19 mouse cellular contexts compared by ENCODE assay signal in the genomic region with DNA sequence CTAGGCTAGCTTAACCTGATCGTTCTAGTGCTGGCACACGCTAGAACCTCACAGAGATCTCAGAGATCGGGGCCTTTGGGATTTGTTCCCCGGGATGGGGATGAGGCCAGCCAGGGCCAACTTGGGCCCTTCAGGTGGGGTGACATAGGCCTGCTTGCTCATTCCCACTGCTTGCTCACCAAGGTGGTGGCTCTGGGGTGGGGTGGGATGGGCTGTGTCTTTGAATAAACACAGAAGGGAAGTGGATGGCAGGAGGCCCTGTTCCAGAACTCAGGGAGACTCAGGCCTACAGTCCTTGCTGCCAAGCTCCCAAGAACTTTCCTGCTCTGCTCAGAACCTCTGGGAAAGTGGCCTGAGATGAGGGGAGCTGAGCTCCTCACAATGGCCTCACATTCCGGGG. TPM values are rescaled to one million over a fixed set of nuclear protein-coding genes. Genes with fewer than 3 reads are reported as not detected.
DNase-seq lines count a peak whose midpoint lies in the region; ATAC-seq and TF ChIP-seq lines count a peak whose summit lies in the region.
"Had no signal": no experiment of that assay in that cellular context is flagged by ENCODE, and none has a peak within 500 bp of the region (broad histone marks: within the 10 kb centered on the region; RNA-seq: fewer than 3 reads in every experiment).

No protein-coding gene starts in this region.

- TF ChIP-seq CTCF in forebrain, postnatal 0 days (IDR thresholded peaks at IDR 0.05; ENCODE audit: low read depth), result no peak
- no peak for TF ChIP-seq CTCF in small intestine, adult 2 months (IDR thresholded peaks at IDR 0.05; ENCODE audit: extremely low read depth, insufficient read length, insufficient replicate concordance, low read depth, low read length)
- no peak for TF ChIP-seq CTCF in cerebellum, adult 2 months (IDR thresholded peaks at IDR 0.05; ENCODE audit: borderline replicate concordance, insufficient read depth, low read depth, low read length)

- TF ChIP-seq POLR2A in small intestine, adult 2 months (IDR thresholded peaks at IDR 0.05; ENCODE audit: low read depth, low read length), result no peak
- TF ChIP-seq POLR2A in cerebellum, adult 2 months (IDR thresholded peaks at IDR 0.05; ENCODE audit: borderline replicate concordance, insufficient read depth, low read length), result no peak

- peaks cover 49% of the 10 kb centered on the region for H3K4me1 ChIP-seq in forebrain, embryonic 10.5 days
- no peaks in the 10 kb centered on the region for H3K4me1 ChIP-seq in forebrain, postnatal 0 days (ENCODE audit: insufficient read depth)
- H3K4me1 ChIP-seq in midbrain, embryonic 10.5 days, result peaks cover 49% of the 10 kb centered on the region
- H3K4me1 ChIP-seq in midbrain, embryonic 13.5 days (replicated peaks), result peaks cover 13% of the 10 kb centered on the region
- peaks cover 37% of the 10 kb centered on the region for H3K4me1 ChIP-seq in small intestine, adult 2 months (ENCODE audit: control insufficient read depth, insufficient read depth, insufficient read length, low read length)
- no peaks in the 10 kb centered on the region for H3K4me1 ChIP-seq in cerebellum, adult 2 months (ENCODE audit: control insufficient read depth, insufficient read depth, low read length)
- H3K4me1 ChIP-seq: midbrain, embryonic 15.5 days had no signal

- no peaks in the 10 kb centered on the region for H3K36me3 ChIP-seq in forebrain, embryonic 10.5 days (replicated peaks)
- H3K36me3 ChIP-seq in forebrain, postnatal 0 days (ENCODE audit: insufficient read depth), result no peaks in the 10 kb centered on the region
- H3K36me3 ChIP-seq in midbrain, embryonic 10.5 days, result no peaks in the 10 kb centered on the region
- no peaks in the 10 kb centered on the region for H3K36me3 ChIP-seq in midbrain, embryonic 13.5 days
- peaks cover 66% of the 10 kb centered on the region for H3K36me3 ChIP-seq in small intestine, adult 2 months (ENCODE audit: control insufficient read depth, insufficient read depth, low read length)
- H3K36me3 ChIP-seq: lung, embryonic 15.5 days; midbrain, embryonic 15.5 days; neural tube, embryonic 12.5 days had no signal

- peak overlapping the region; percentile 70 for H3K27ac ChIP-seq in forebrain, embryonic 10.5 days
- no peak overlapping the region for H3K27ac ChIP-seq in forebrain, postnatal 0 days (ENCODE audit: low read depth, low read length)
- peak overlapping the region; percentile 64 for H3K27ac ChIP-seq in midbrain, embryonic 10.5 days (replicated peaks)
- H3K27ac ChIP-seq in midbrain, embryonic 13.5 days, result no peak overlapping the region
- peak overlapping the region; percentile 93 for H3K27ac ChIP-seq in small intestine, adult 2 months (ENCODE audit: insufficient read depth, low read depth, low read length)
- H3K27ac ChIP-seq in cerebellum, adult 2 months (ENCODE audit: insufficient read depth, low read length), result no peak overlapping the region
- H3K27ac ChIP-seq: gastrocnemius, adult 2 months; hindbrain, postnatal 0 days; liver, embryonic 14.5 days; lung, embryonic 15.5 days; midbrain, embryonic 15.5 days; neural tube, embryonic 12.5 days had no signal

- H3K4me3 ChIP-seq in forebrain, embryonic 10.5 days, result no peak overlapping the region
- H3K4me3 ChIP-seq in forebrain, postnatal 0 days (ENCODE audit: low read depth, low read length), result no peak overlapping the region
- no peak overlapping the region for H3K4me3 ChIP-seq in midbrain, embryonic 10.5 days
- no peak overlapping the region for H3K4me3 ChIP-seq in midbrain, embryonic 13.5 days (replicated peaks)
- H3K4me3 ChIP-seq in small intestine, adult 2 months (ENCODE audit: low read depth, low read length), result no peak overlapping the region
- H3K4me3 ChIP-seq in cerebellum, adult 2 months (replicated peaks; ENCODE audit: insufficient read depth, low read depth, low read length), result no peak overlapping the region
- H3K4me3 ChIP-seq: gastrocnemius, adult 2 months; lung, embryonic 15.5 days; midbrain, embryonic 15.5 days; neural tube, embryonic 12.5 days had no signal

- H3K9ac ChIP-seq in forebrain, postnatal 0 days, result no peak overlapping the region
- H3K9ac ChIP-seq in midbrain, embryonic 13.5 days (replicated peaks), result no peak overlapping the region
- H3K9ac ChIP-seq: liver, embryonic 14.5 days; lung, embryonic 15.5 days; midbrain, embryonic 15.5 days had no signal

- WGBS in forebrain, embryonic 10.5 days, result 83% methylated on average over 5 of the region's 5 CpGs
- 78% methylated on average over 5 of the region's 5 CpGs for WGBS in forebrain, postnatal 0 days
- 80% methylated on average over 5 of the region's 5 CpGs for WGBS in midbrain, embryonic 10.5 days
- 74% methylated on average over 5 of the region's 5 CpGs for WGBS in midbrain, embryonic 13.5 days
- 74% methylated on average over 5 of the region's 5 CpGs for WGBS in small intestine, adult 2 months
- 85% methylated on average over 5 of the region's 5 CpGs for WGBS in cerebellum, adult 2 months

- no peak for ATAC-seq in forebrain, postnatal 0 days
- ATAC-seq in midbrain, embryonic 13.5 days, result no peak
- ATAC-seq: hindbrain, postnatal 0 days; midbrain, embryonic 15.5 days had no signal

- H3K4me2 ChIP-seq in forebrain, postnatal 0 days (ENCODE audit: low read depth), result no peak overlapping the region
- H3K4me2 ChIP-seq in midbrain, embryonic 13.5 days (replicated peaks), result no peak overlapping the region
- H3K4me2 ChIP-seq: lung, embryonic 15.5 days; midbrain, embryonic 15.5 days; neural tube, embryonic 12.5 days had no signal

- no peaks in the 10 kb centered on the region for H3K9me3 ChIP-seq in forebrain, embryonic 10.5 days
- H3K9me3 ChIP-seq in forebrain, postnatal 0 days (ENCODE audit: low read length), result no peaks in the 10 kb centered on the region
- no peaks in the 10 kb centered on the region for H3K9me3 ChIP-seq in midbrain, embryonic 10.5 days (replicated peaks)
- H3K9me3 ChIP-seq in midbrain, embryonic 13.5 days, result no peaks in the 10 kb centered on the region
- H3K9me3 ChIP-seq: lung, embryonic 15.5 days; midbrain, embryonic 15.5 days; neural tube, embryonic 12.5 days had no signal

- H3K27me3 ChIP-seq in forebrain, embryonic 10.5 days (ENCODE audit: poor library complexity, severe bottlenecking), result peaks cover 18% of the 10 kb centered on the region; the same call in 1 of the 2 replicates
- H3K27me3 ChIP-seq in forebrain, postnatal 0 days (ENCODE audit: insufficient read depth, low read length), result no peaks in the 10 kb centered on the region
- peaks cover 5% of the 10 kb centered on the region for H3K27me3 ChIP-seq in midbrain, embryonic 10.5 days (ENCODE audit: low read depth, poor library complexity, severe bottlenecking)
- no peaks in the 10 kb centered on the region for H3K27me3 ChIP-seq in midbrain, embryonic 13.5 days
- H3K27me3 ChIP-seq in small intestine, adult 2 months (ENCODE audit: control insufficient read depth, insufficient read depth, low read length), result no peaks in the 10 kb centered on the region
- no peaks in the 10 kb centered on the region for H3K27me3 ChIP-seq in cerebellum, adult 2 months (ENCODE audit: control insufficient read depth, insufficient read depth, low read length)
- H3K27me3 ChIP-seq: lung, embryonic 15.5 days; neural tube, embryonic 12.5 days had no signal

- no peak for DNase-seq in forebrain, embryonic 10.5 days (ENCODE audit: extremely low spot score, low spot score)
- DNase-seq in forebrain, postnatal 0 days, result no peak
- DNase-seq in midbrain, embryonic 10.5 days (ENCODE audit: low spot score), result no peak
- no peak for DNase-seq in frontal cortex, postnatal 25 days (ENCODE audit: low spot score in 2 of 2)
- DNase-seq in gastrocnemius, adult 8-10 months (ENCODE audit: low spot score in 2 of 2), result no peak
- DNase-seq in cerebellum, adult 2 months, result no peak
- DNase-seq: adrenal gland, postnatal 14 days; cerebellum, adult 8-10 months; gastrocnemius, adult 2 months; kidney, adult 8-10 months; lung, postnatal 36 days; right cerebral cortex, postnatal 25 days had no signal

RNA-seq across cellular contexts. Expression of gene Cd82, which starts 31.9 kb away (rescaled TPM):
- polyA plus RNA-seq in forebrain, embryonic 10.5 days (2016; fragmentation: Nextera tagmentation; extraction: Ambion mirVana), result 5.0 and 5.3 TPM in 2 replicates
- total RNA-seq in forebrain, postnatal 0 days (2014; rRNA removed), result 9.7 and 12.7 TPM in 2 replicates
- polyA plus RNA-seq in forebrain, postnatal 0 days (2015; fragmentation: Nextera tagmentation; extraction: Ambion mirVana), result 19.3 and 20.7 TPM in 2 replicates
- 5.1 and 5.9 TPM in 2 replicates for polyA plus RNA-seq in midbrain, embryonic 10.5 days (2016; fragmentation: Nextera tagmentation; extraction: Ambion mirVana)
- 12.6 and 16.2 TPM in 2 replicates for polyA plus RNA-seq in midbrain, embryonic 13.5 days (2015; fragmentation: Nextera tagmentation; extraction: Ambion mirVana)
- 123 and 433 TPM in 2 replicates for polyA plus RNA-seq in small intestine, adult 2 months (2012; rRNA removed)
- total RNA-seq in gastrocnemius, adult 8-10 months (2022), result 10 to 100 TPM in 1 of 4 experiments, 1 to 10 TPM in 3; 7.6 to 10.1 (median 9.8) TPM
- polyA plus RNA-seq in cerebellum, adult 2 months (2012; rRNA removed), result 41.0 and 47.4 TPM in 2 replicates

Comparison
In these comparisons a context has a peak if more than half of its experiments do, and no peak if none do; other contexts are left out.
1. H3K27ac ChIP-seq: peak in forebrain, embryonic 10.5 days (single experiment), midbrain, embryonic 10.5 days (single experiment) and small intestine, adult 2 months (single experiment); none in forebrain, postnatal 0 days (single experiment), midbrain, embryonic 13.5 days (single experiment) and cerebellum, adult 2 months (single experiment).